Mouse (Mus musculus) midbrain, embryonic 15.5 days (tissue): Measurements from ENCODE around the gene Cops9. TPM values are rescaled to one million over a fixed set of nuclear protein-coding genes. Genes with fewer than 3 reads are reported as not detected.

ENCODE experiments used
- ATAC-seq: fragments of 200-750 bp; cut with Nextera tagmentation; replicated peaks from 2 replicates; pipeline ENCODE4 v1.8.0; 2017; ENCODE audit warnings: moderate TSS enrichment
- H3K27ac ChIP-seq: fragments of 300-500 bp; sonication (generic); 2 replicates; pipeline ENCODE4 v1.5.1; 2015; ENCODE audit warnings: mild to moderate bottlenecking, inconsistent platforms
- H3K27me3 ChIP-seq: fragments of 300-500 bp; sonication (generic); replicated peaks from 2 replicates; pipeline ENCODE4 v1.6.1; 2015; ENCODE audit warnings: inconsistent platforms
- H3K36me3 ChIP-seq: fragments of 300-500 bp; sonication (generic); replicated peaks from 2 replicates; pipeline ENCODE4 v1.6.1; 2015; ENCODE audit warnings: inconsistent platforms
- H3K4me1 ChIP-seq: fragments of 300-500 bp; sonication (generic); 2 replicates; pipeline ENCODE4 v1.6.1; 2015; ENCODE audit warnings: inconsistent platforms
- H3K4me2 ChIP-seq: fragments of 300-500 bp; sonication (generic); 2 replicates; pipeline ENCODE4 v1.6.1; 2015; ENCODE audit warnings: inconsistent platforms, mild to moderate bottlenecking, moderate library complexity
- H3K4me3 ChIP-seq: fragments of 300-500 bp; sonication (generic); 2 replicates; pipeline ENCODE4 v1.5.1; 2015; ENCODE audit warnings: mild to moderate bottlenecking, inconsistent platforms
- H3K9ac ChIP-seq: fragments of 300-500 bp; sonication (generic); 2 replicates; pipeline ENCODE4 v1.6.1; 2015; ENCODE audit warnings: mild to moderate bottlenecking, inconsistent platforms
- H3K9me3 ChIP-seq: fragments of 300-500 bp; sonication (generic); 2 replicates; pipeline ENCODE4 v1.6.1; 2016; ENCODE audit warnings: inconsistent platforms
- WGBS: fragments of 180-500 bp; shearing (Covaris S2); methylation state at CpG from one replicate; pipeline ENCODE4 v1.1.7; 2015; ENCODE audit warnings: mixed read lengths; 5-methylcytosine and 5-hydroxymethylcytosine counted together
- polyA plus RNA-seq: library from polyadenylated mRNA; unstranded; fragments of >200 nt; fragmentation: Nextera tagmentation; extraction: Ambion mirVana; gene quantifications from 2 replicates; pipeline ENCODE4 v1.2.1, GENCODE M21; 2015

Cops9 gene
- polyA plus RNA-seq, 1 experiment from 2014 or later: 526 TPM

- Histone ChIP-seq H3K27ac (no peak overlapping the region), H3K4me3 (no peak overlapping the region), H3K4me1 (peaks cover 24% of the 10 kb centered on the region), H3K9ac (no peak overlapping the region), H3K36me3 (no peaks in the 10 kb centered on the region), H3K27me3 (0 out of 2 replicates have a peak, but pooled peaks cover 3% of the 10 kb centered on the region), H3K9me3 (no peaks in the 10 kb centered on the region), H3K4me2 (no peak overlapping the region)
- WGBS: 85% methylated on average over 5 of the region's 5 CpGs
- no peak for ATAC-seq
Measured at GRCm38 (mm10) chr1:92644916-92645315, 3.1 kb upstream of the Cops9 start.

GRCm38 (mm10) chr1:92643691-92644090 is 1.9 kb upstream of the Cops9 start:
- Histone ChIP-seq H3K9ac (no peak overlapping the region), H3K27me3 (0 out of 2 replicates have a peak, but pooled peaks cover 3% of the 10 kb centered on the region), H3K27ac (no peak overlapping the region), H3K4me3 (no peak overlapping the region), H3K9me3 (no peaks in the 10 kb centered on the region), H3K36me3 (0 out of 2 replicates have a peak, but pooled peaks cover 5% of the 10 kb centered on the region), H3K4me2 (no peak overlapping the region), H3K4me1 (peaks cover 32% of the 10 kb centered on the region)
- 82% methylated on average over 4 of the region's 4 CpGs for WGBS
- ATAC-seq: no peak

- Histone ChIP-seq H3K27me3 (no peaks in the 10 kb centered on the region), H3K4me1 (peaks cover 28% of the 10 kb centered on the region), H3K9me3 (no peaks in the 10 kb centered on the region), H3K9ac (0 out of 2 replicates have a peak overlapping the region, but pooled peaks have one; percentile 80), H3K36me3 (peaks cover 19% of the 10 kb centered on the region; the same call in 1 of the 2 replicates), H3K27ac (no peak overlapping the region), H3K4me2 (peak overlapping the region; percentile 91), H3K4me3 (peak overlapping the region; percentile 63)
- WGBS: 88% methylated on average over 6 of the region's 6 CpGs
- no peak for ATAC-seq
Measured at GRCm38 (mm10) chr1:92640393-92640792, 1.4 kb downstream of the Cops9 start.

GRCm38 (mm10) chr1:92638736-92639135 is 3.0 kb downstream of the Cops9 start:
- Histone ChIP-seq H3K4me1 (peaks cover 28% of the 10 kb centered on the region), H3K4me3 (no peak overlapping the region), H3K36me3 (peaks cover 19% of the 10 kb centered on the region; the same call in 1 of the 2 replicates), H3K4me2 (no peak overlapping the region), H3K9ac (no peak overlapping the region), H3K27ac (no peak overlapping the region), H3K27me3 (no peaks in the 10 kb centered on the region), H3K9me3 (no peaks in the 10 kb centered on the region)
- WGBS: 96% methylated on average over 4 of the region's 4 CpGs
- ATAC-seq: no peak

- no peak for ATAC-seq
- H3K36me3 ChIP-seq: peaks cover 19% of the 10 kb centered on the region; the same call in 1 of the 2 replicates
- WGBS: 97% methylated on average over 3 of the region's 3 CpGs
Measured at GRCm38 (mm10) chr1:92638181-92638580, 3.6 kb downstream of the Cops9 start.

GRCm38 (mm10) chr1:92637501-92638172 is 4.1 kb downstream of the Cops9 start:
- Histone ChIP-seq H3K27me3 (no peaks in the 10 kb centered on the region), H3K9ac (no peak overlapping the region), H3K4me3 (no peak overlapping the region), H3K27ac (no peak overlapping the region), H3K9me3 (no peaks in the 10 kb centered on the region), H3K4me1 (peaks cover 26% of the 10 kb centered on the region), H3K36me3 (peaks cover 19% of the 10 kb centered on the region; the same call in 1 of the 2 replicates), H3K4me2 (no peak overlapping the region)
- no peak for ATAC-seq
- 95% methylated on average over 15 of the region's 15 CpGs for WGBS

More at GRCm38 (mm10) chr1:92638181-92638580, 3.6 kb downstream of the Cops9 start:
- Histone ChIP-seq H3K9me3 (no peaks in the 10 kb centered on the region), H3K27me3 (no peaks in the 10 kb centered on the region), H3K4me1 (peaks cover 28% of the 10 kb centered on the region), H3K4me3 (no peak overlapping the region), H3K27ac (no peak overlapping the region), H3K4me2 (no peak overlapping the region), H3K9ac (no peak overlapping the region)

- H3K27me3 ChIP-seq: no peaks in the 10 kb centered on the region
- no peaks in the 10 kb centered on the region for H3K9me3 ChIP-seq
- no peak overlapping the region for H3K4me2 ChIP-seq
- H3K4me1 ChIP-seq: peaks cover 22% of the 10 kb centered on the region
- ATAC-seq: no peak
- H3K27ac ChIP-seq: no peak overlapping the region
- H3K36me3 ChIP-seq: peaks cover 19% of the 10 kb centered on the region; the same call in 1 of the 2 replicates
- H3K4me3 ChIP-seq: no peak overlapping the region
- H3K9ac ChIP-seq: no peak overlapping the region
- 93% methylated on average over 11 of the region's 11 CpGs for WGBS
Measured at GRCm38 (mm10) chr1:92636676-92637075, 5.1 kb downstream of the Cops9 start.

- H3K9me3 ChIP-seq: no peaks in the 10 kb centered on the region
Measured at GRCm38 (mm10) chr1:92636015-92636414, 5.8 kb downstream of the Cops9 start.

GRCm38 (mm10) chr1:92634976-92635599 is 6.7 kb downstream of the Cops9 start:
- no peaks in the 10 kb centered on the region for H3K27me3 ChIP-seq
- no peaks in the 10 kb centered on the region for H3K9me3 ChIP-seq
- H3K36me3 ChIP-seq: peaks cover 19% of the 10 kb centered on the region; the same call in 1 of the 2 replicates
- peak; percentile 51; the same call in 1 of the 2 replicates for ATAC-seq
- no peak overlapping the region for H3K4me2 ChIP-seq
- H3K4me1 ChIP-seq: peaks cover 11% of the 10 kb centered on the region
- H3K4me3 ChIP-seq: no peak overlapping the region
- WGBS: 64% methylated on average over 4 of the region's 4 CpGs
- peak overlapping the region; percentile 26; the same call in 1 of the 2 replicates for H3K27ac ChIP-seq
- no peak overlapping the region for H3K9ac ChIP-seq

More at GRCm38 (mm10) chr1:92636015-92636414, 5.8 kb downstream of the Cops9 start:
- Histone ChIP-seq H3K4me3 (no peak overlapping the region), H3K27ac (no peak overlapping the region), H3K4me2 (no peak overlapping the region), H3K27me3 (no peaks in the 10 kb centered on the region), H3K36me3 (peaks cover 19% of the 10 kb centered on the region; the same call in 1 of the 2 replicates), H3K9ac (no peak overlapping the region), H3K4me1 (peaks cover 20% of the 10 kb centered on the region)
- no peak for ATAC-seq
- WGBS: 88% methylated on average over 8 of the region's 8 CpGs

GRCm38 (mm10) chr1:92634569-92634968 is 7.2 kb downstream of the Cops9 start:
- no peak overlapping the region for H3K4me2 ChIP-seq
- WGBS: 77% methylated on average over 1 of the region's 1 CpGs
- no peak overlapping the region for H3K4me3 ChIP-seq
- no peak for ATAC-seq
- no peaks in the 10 kb centered on the region for H3K9me3 ChIP-seq
- H3K9ac ChIP-seq: no peak overlapping the region
- H3K36me3 ChIP-seq: peaks cover 19% of the 10 kb centered on the region; the same call in 1 of the 2 replicates
- peaks cover 6% of the 10 kb centered on the region; the same call in 1 of the 2 replicates for H3K4me1 ChIP-seq
- H3K27me3 ChIP-seq: no peaks in the 10 kb centered on the region
- no peak overlapping the region for H3K27ac ChIP-seq

- H3K4me1 ChIP-seq: no peaks in the 10 kb centered on the region
- no peak for ATAC-seq
- H3K27ac ChIP-seq: no peak overlapping the region
- H3K36me3 ChIP-seq: peaks cover 15% of the 10 kb centered on the region; the same call in 1 of the 2 replicates
- no peak overlapping the region for H3K9ac ChIP-seq
- H3K27me3 ChIP-seq: no peaks in the 10 kb centered on the region
- no peaks in the 10 kb centered on the region for H3K9me3 ChIP-seq
- no peak overlapping the region for H3K4me2 ChIP-seq
- 90% methylated on average over 8 of the region's 8 CpGs for WGBS
- no peak overlapping the region for H3K4me3 ChIP-seq
Measured at GRCm38 (mm10) chr1:92633726-92634125, 8.1 kb downstream of the Cops9 start.

- no peaks in the 10 kb centered on the region for H3K9me3 ChIP-seq
- WGBS: 77% methylated on average over 6 of the region's 6 CpGs
- H3K4me3 ChIP-seq: no peak overlapping the region
- H3K27me3 ChIP-seq: no peaks in the 10 kb centered on the region
- H3K9ac ChIP-seq: no peak overlapping the region
- no peak for ATAC-seq
- peaks cover 14% of the 10 kb centered on the region; the same call in 1 of the 2 replicates for H3K36me3 ChIP-seq
- no peak overlapping the region for H3K27ac ChIP-seq
- no peaks in the 10 kb centered on the region for H3K4me1 ChIP-seq
- H3K4me2 ChIP-seq: no peak overlapping the region
Measured at GRCm38 (mm10) chr1:92632948-92633347, 8.8 kb downstream of the Cops9 start.
